Mouse (Mus musculus): ENCODE measurements around the gene Atp5mpl.

Gene Atp5mpl

GRCm38 (mm10) chr12:111966683-111967173 is at the start of gene Atp5mpl:
Atp5mpl (minus strand) TSS chr12:111966977.
- peak; percentile 87 for DNase-seq (ENCODE audit: low read depth, low spot score)

- DNase-seq (ENCODE audit: low read depth, low spot score): no peak
Measured at GRCm38 (mm10) chr12:112016346-112016745, 49.6 kb upstream of the Atp5mpl start.

- DNase-seq (ENCODE audit: low read depth, low spot score): no peak
Measured at GRCm38 (mm10) chr12:112013271-112013801, 46.6 kb upstream of the Atp5mpl start.

DNA sequence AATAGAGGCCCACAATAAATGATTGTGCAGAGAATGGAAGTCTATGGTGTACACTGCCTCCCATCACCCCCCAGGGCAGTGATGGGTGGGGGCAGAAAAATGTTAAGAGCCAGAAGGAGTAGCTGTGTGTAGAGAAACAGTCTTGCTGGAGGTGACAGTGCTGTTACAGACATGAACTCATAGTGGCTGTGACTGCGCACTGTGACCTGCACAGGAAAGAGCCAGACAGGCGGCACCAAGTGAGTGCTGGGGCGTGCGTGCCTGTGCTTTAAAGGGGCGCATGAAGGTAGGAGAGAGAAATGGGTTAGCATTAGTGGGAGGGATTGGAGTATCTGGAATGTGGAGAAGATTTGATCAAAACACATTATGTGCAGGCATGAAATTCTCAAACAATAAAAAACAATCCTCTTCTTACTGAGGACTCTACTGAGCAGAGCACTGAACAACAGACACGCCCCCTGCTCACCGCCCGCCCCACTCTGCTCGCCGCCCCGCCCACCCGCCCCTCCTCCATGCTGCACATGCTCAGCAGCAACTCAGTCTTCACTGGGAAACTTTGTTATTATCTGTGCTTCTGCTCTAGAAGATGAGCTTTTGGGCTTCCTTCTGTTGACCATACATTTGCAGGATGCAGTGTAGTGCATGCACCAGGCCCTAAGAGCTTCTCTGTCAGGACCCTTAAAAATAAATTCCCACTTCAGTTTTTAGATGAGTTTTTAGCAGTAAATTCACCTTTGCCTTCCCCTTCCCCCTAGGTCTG is 45.9 kb upstream of the Atp5mpl start:
- no peak for DNase-seq (ENCODE audit: low read depth, low spot score)

GRCm38 (mm10) chr12:112001223-112001622 is 34.4 kb upstream of the Atp5mpl start:
- DNase-seq (ENCODE audit: low read depth, low spot score): peak; percentile 80

GRCm38 (mm10) chr12:111999735-112000134 is 33.0 kb upstream of the Atp5mpl start:
- DNase-seq (ENCODE audit: low read depth, low spot score): no peak

GRCm38 (mm10) chr12:111995161-111995560 is 28.4 kb upstream of the Atp5mpl start:
- DNase-seq (ENCODE audit: low read depth, low spot score): no peak

- no peak for DNase-seq (ENCODE audit: low read depth, low spot score)
Measured at GRCm38 (mm10) chr12:111992626-111993025, 25.8 kb upstream of the Atp5mpl start.

- DNase-seq (ENCODE audit: low read depth, low spot score): no peak
Measured at GRCm38 (mm10) chr12:111986756-111987155, 20.0 kb upstream of the Atp5mpl start.

GRCm38 (mm10) chr12:111983165-111983564 is 16.4 kb upstream of the Atp5mpl start:
- no peak for DNase-seq (ENCODE audit: low read depth, low spot score)

GRCm38 (mm10) chr12:111981831-111982230 is 15.1 kb upstream of the Atp5mpl start:
- no peak for DNase-seq (ENCODE audit: low read depth, low spot score)

GRCm38 (mm10) chr12:111980887-111981367 is 14.2 kb upstream of the Atp5mpl start, which contains the start of gene Rd3l:
Rd3l (minus strand) TSS chr12:111981317.
- DNase-seq (ENCODE audit: low read depth, low spot score): no peak

- no peak for DNase-seq (ENCODE audit: low read depth, low spot score)
Measured at GRCm38 (mm10) chr12:111978274-111978673, 11.5 kb upstream of the Atp5mpl start.

DNA sequence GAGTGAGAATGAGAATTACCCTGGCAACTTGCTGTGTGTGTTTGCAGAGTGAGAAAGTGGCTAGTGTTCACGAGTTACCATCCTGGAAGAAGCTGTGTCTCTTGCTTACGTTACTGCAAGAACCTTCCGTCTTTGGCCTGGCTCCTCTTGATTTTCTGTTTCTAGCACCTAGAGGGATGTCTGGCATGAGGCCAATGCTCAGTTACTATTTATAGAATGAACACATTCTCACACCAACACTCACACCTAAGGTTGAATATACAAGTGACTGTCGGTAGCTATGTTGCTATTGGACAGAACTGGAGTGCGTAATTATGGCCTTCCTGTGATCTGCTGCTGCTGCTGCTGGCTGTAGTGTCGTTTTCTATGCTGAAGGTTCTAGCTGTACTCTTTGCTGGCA is 10.4 kb upstream of the Atp5mpl start:
- DNase-seq (ENCODE audit: low read depth, low spot score): no peak

GRCm38 (mm10) chr12:111974578-111974977 is 7.8 kb upstream of the Atp5mpl start:
- DNase-seq (ENCODE audit: low read depth, low spot score): no peak

- DNase-seq (ENCODE audit: low read depth, low spot score): no peak
Measured at GRCm38 (mm10) chr12:111972504-111972903, 5.7 kb upstream of the Atp5mpl start.

GRCm38 (mm10) chr12:111971231-111971686 is 4.5 kb upstream of the Atp5mpl start, which contains the start of gene Tdrd9:
Tdrd9 (plus strand) TSS chr12:111971559.
- DNase-seq (ENCODE audit: low read depth, low spot score): no peak

DNA sequence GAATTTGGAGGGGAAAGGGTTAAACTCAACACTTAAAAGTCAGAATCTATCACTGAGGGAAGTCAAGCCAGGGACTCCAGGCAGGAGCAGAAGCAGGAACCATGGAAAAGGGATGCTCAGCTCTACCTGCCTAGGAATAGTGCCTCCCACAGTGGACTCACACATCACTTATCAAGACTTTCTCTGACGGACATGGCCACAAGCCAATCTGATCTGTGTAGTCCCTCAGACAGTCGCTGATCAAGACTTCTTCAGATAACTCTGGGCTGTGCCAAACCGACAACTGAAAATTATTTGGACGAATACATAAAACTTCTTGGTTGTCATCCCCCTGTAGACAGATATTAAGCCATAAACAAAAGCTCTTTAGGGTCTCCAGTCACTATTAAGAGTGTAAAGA is 3.3 kb upstream of the Atp5mpl start:
- DNase-seq (ENCODE audit: low read depth, low spot score): no peak

GRCm38 (mm10) chr12:111963339-111963738 is 3.4 kb downstream of the Atp5mpl start:
- DNase-seq (ENCODE audit: low read depth, low spot score): no peak

DNA sequence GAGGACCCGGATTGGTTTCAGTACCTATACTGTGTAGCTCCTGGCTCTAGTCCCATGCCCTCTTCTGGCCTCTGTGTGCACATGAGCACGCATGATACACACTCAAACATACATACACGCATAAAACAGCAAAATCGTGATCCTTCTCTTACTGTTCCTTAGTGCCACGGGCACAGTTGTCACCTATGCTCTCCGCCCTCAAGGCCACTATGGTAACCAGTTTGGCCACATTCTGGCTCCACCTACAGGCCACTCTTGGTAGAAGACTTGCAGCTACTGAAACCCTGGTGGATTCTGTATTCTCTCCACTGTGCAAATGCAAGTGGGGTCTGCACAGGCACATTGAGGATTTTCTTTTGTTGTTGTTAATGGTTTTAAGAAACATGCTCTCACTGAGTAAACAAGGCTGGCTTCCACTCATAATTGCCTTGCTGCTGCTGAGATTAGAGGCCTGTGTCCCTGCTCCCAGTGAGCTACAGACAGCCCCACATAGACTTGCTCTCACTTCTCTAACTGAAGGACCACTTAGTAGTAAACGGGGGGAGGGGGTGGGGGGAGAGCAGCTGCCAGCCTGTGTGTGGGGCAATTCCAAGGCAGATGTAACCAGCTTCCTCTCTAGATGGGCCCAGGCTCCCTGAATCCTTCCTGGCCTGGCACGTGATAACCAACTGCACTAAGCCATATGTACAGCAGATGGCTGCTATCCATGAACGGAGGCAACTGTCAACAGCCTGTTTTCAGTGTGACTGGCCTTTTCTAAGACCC is 8.5 kb downstream of the Atp5mpl start:
- DNase-seq (ENCODE audit: low read depth, low spot score): no peak

GRCm38 (mm10) chr12:111956173-111956572 is 10.6 kb downstream of the Atp5mpl start:
- DNase-seq (ENCODE audit: low read depth, low spot score): no peak

DNA sequence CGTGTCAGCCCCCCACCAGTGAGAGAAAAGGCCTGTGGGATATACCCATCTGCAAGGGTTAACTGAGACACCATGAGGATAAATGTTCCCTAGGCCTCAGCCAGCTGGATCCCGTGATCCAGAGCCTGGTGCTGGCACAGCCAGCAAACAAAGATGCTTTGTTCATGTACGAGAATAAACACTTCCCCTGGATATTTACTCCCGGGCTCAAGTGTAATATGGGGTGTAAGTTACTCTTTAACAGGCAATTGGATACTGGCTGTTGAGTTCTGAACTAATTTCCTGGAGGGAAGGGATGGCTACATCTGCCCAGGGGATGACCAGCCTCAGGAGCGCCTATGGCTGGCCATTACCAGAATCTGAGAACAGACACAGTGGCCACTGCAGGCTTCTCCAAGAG is 15.1 kb downstream of the Atp5mpl start:
- no peak for DNase-seq (ENCODE audit: low read depth, low spot score)

Measured in retina, adult 2 months (tissue).